15 mouse cellular contexts compared by ENCODE assay signal in genomic region chr14:31396428-31396827, GRCm38 (mm10).
"Had no signal": no experiment of that assay in that cellular context is flagged by ENCODE, and none has a peak within 500 bp of the region (broad histone marks: within the 10 kb centered on the region; RNA-seq: fewer than 3 reads in every experiment).

No protein-coding gene starts in this region.

- H3K27ac ChIP-seq: liver, embryonic 14.5 days; lung, embryonic 15.5 days; midbrain, embryonic 10.5 days; midbrain, embryonic 13.5 days; neural tube, embryonic 13.5 days; stomach, postnatal 0 days had no signal

- H3K4me1 ChIP-seq: midbrain, embryonic 10.5 days had no signal

- ATAC-seq: midbrain, embryonic 13.5 days; midbrain, embryonic 16.5 days had no signal

- H3K27me3 ChIP-seq: lung, embryonic 15.5 days; midbrain, embryonic 13.5 days; neural tube, embryonic 13.5 days had no signal

- DNase-seq: kidney, adult 8-10 months; lung, adult 18-20 months; lung, postnatal 10 days; lung, postnatal 36 days; thymus, adult 2 months; thymus, postnatal 14 days; thymus, postnatal 4 days had no signal

- H3K36me3 ChIP-seq: lung, embryonic 15.5 days had no signal

- H3K9me3 ChIP-seq: lung, embryonic 15.5 days; midbrain, embryonic 13.5 days; neural tube, embryonic 13.5 days had no signal

- H3K9ac ChIP-seq: liver, embryonic 14.5 days; lung, embryonic 15.5 days; midbrain, embryonic 13.5 days; neural tube, embryonic 13.5 days had no signal

- H3K4me3 ChIP-seq: lung, embryonic 15.5 days; midbrain, embryonic 10.5 days; midbrain, embryonic 13.5 days; myocyte; neural tube, embryonic 13.5 days had no signal

- H3K4me2 ChIP-seq: lung, embryonic 15.5 days; midbrain, embryonic 13.5 days; neural tube, embryonic 13.5 days had no signal
